Mouse (Mus musculus) stomach, postnatal 0 days (tissue): ENCODE measurements at regions not wholly inside any gene's neighbourhood (a gene's known extent, or its start where the extent isn't known, plus 50 kb on each side); places are given as distances from the start of the nearest gene placed in this dataset.
A peak's percentile ranks its signal among the peaks of the same experiment; 100 is the strongest.

Experiments
- ATAC-seq: fragments of 200-750 bp; cut with Nextera tagmentation; 2 replicates; pipeline ENCODE4 v1.8.0; 2017; ENCODE audit not compliant: low FRiP score, low TSS enrichment
- DNase-seq: peaks from one replicate; pipeline ENCODE4 v3.0.0-alpha.2; 2016; ENCODE audit warnings: low spot score
- H3K27ac ChIP-seq: fragments of 300-500 bp; sonication (generic); replicated peaks from 2 replicates; pipeline ENCODE4 v1.5.1; 2014; ENCODE audit warnings: mild to moderate bottlenecking, control low read depth
- H3K27me3 ChIP-seq: fragments of 300-500 bp; sonication (generic); 2 replicates; pipeline ENCODE4 v1.6.1; 2014; ENCODE audit warnings: low read length; ENCODE audit not compliant: control insufficient read depth, insufficient read depth
- H3K36me3 ChIP-seq: fragments of 300-500 bp; sonication (generic); 2 replicates; pipeline ENCODE4 v1.6.1; 2014; ENCODE audit warnings: low read length, mixed read lengths; ENCODE audit not compliant: control insufficient read depth, insufficient read depth
- H3K4me1 ChIP-seq: fragments of 300-500 bp; sonication (generic); replicated peaks from 2 replicates; pipeline ENCODE4 v1.6.1; 2014; ENCODE audit warnings: antibody characterized with exemption; ENCODE audit not compliant: control insufficient read depth, insufficient read depth
- H3K4me2 ChIP-seq: fragments of 300-500 bp; sonication (generic); replicated peaks from 2 replicates; pipeline ENCODE4 v1.6.1; 2014; ENCODE audit warnings: low read depth, mild to moderate bottlenecking, control low read depth, moderate library complexity
- H3K4me3 ChIP-seq: fragments of 300-500 bp; sonication (generic); 2 replicates; pipeline ENCODE4 v1.5.1; 2014; ENCODE audit warnings: low read depth, low read length, control low read depth
- H3K9ac ChIP-seq: fragments of 300-500 bp; sonication (generic); 2 replicates; pipeline ENCODE4 v1.6.1; 2014; ENCODE audit warnings: mild to moderate bottlenecking, low read length, control low read depth, mixed read lengths
- H3K9me3 ChIP-seq: fragments of 300-500 bp; sonication (generic); 2 replicates; pipeline ENCODE4 v1.6.1; 2016; ENCODE audit warnings: low read length; ENCODE audit not compliant: control insufficient read depth
- CTCF ChIP-seq: IDR thresholded peaks from 2 replicates; pipeline ENCODE4 v1.5.1; 2016; ENCODE audit warnings: antibody characterized with exemption, low read depth, mild to moderate bottlenecking, moderate library complexity
- EP300 ChIP-seq: optimal IDR thresholded peaks from 2 replicates; pipeline ENCODE3; 2016; ENCODE audit warnings: antibody characterized with exemption
- WGBS: fragments of 180-500 bp; shearing (Covaris S2); extraction: QIAGEN DNeasy Blood & Tissue Kit; methylation state at CpG from one replicate; pipeline ENCODE4 v1.1.7; 2014; 5-methylcytosine and 5-hydroxymethylcytosine counted together

GRCm38 (mm10) chr12:64688618-64689017, 214.1 kb upstream of the Fscb start:
- DNase-seq, result no peak

GRCm38 (mm10) chr12:64640864-64641416, 166.4 kb upstream of the Fscb start:
- Histone ChIP-seq H3K4me1 (no peaks in the 10 kb centered on the region), H3K36me3 (no peaks in the 10 kb centered on the region), H3K9ac (no peak overlapping the region), H3K9me3 (no peaks in the 10 kb centered on the region), H3K27me3 (no peaks in the 10 kb centered on the region), H3K27ac (no peak overlapping the region), H3K4me2 (no peak overlapping the region), H3K4me3 (no peak overlapping the region)
- DNase-seq (no peak), ATAC-seq (no peak)
- TF ChIP-seq CTCF (peak; percentile 25; the same call in 1 of the 2 replicates), EP300 (no peak)
- 26% methylated on average over 1 of the region's 1 CpGs for WGBS

More at GRCm38 (mm10) chr12:64688618-64689017, 214.1 kb upstream of the Fscb start:
- H3K4me3 ChIP-seq, result no peak overlapping the region
- ATAC-seq, result no peak
- TF ChIP-seq CTCF (no peak), EP300 (no peak)
- H3K36me3 ChIP-seq, result no peaks in the 10 kb centered on the region
- H3K27ac ChIP-seq, result no peak overlapping the region
- H3K27me3 ChIP-seq, result no peaks in the 10 kb centered on the region
- WGBS, result 70% methylated on average over 1 of the region's 1 CpGs
- no peaks in the 10 kb centered on the region for H3K4me1 ChIP-seq
- H3K9me3 ChIP-seq, result no peaks in the 10 kb centered on the region
- no peak overlapping the region for H3K9ac ChIP-seq
- no peak overlapping the region for H3K4me2 ChIP-seq

DNA sequence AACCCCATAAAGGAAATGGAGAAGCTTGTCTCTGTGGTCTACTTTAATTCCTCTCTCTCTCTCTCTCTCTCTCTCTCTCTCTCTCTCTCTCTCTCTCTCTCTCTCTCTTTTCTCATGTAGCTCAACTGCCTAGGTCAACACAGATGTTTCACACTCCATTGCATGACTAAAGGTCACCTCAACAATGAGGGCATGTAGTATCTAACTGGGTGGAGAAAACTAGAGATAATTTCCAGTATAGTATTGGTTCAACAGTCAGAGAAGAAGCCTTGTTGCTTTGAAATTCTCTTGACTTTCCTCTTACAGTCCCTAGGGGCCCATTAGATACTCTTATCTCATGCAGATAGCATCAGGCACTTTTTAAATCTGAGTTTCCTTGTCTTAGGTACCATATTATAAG, 140.4 kb upstream of the Fscb start:
- Histone ChIP-seq H3K27ac (no peak overlapping the region), H3K4me3 (no peak overlapping the region), H3K27me3 (no peaks in the 10 kb centered on the region), H3K4me2 (no peak overlapping the region), H3K36me3 (no peaks in the 10 kb centered on the region), H3K4me1 (no peaks in the 10 kb centered on the region), H3K9me3 (no peaks in the 10 kb centered on the region), H3K9ac (no peak overlapping the region)
- DNase-seq, result no peak
- no peak for ATAC-seq
- TF ChIP-seq EP300 (no peak), CTCF (no peak)
